Mouse (Mus musculus) right cerebral cortex, postnatal 4 days (tissue): Measurements from ENCODE around the gene Ptprk.

ENCODE experiments used
- DNase-seq: peaks from one replicate; pipeline ENCODE4 v3.0.0-alpha.2; 2022

Gene Ptprk

DNA sequence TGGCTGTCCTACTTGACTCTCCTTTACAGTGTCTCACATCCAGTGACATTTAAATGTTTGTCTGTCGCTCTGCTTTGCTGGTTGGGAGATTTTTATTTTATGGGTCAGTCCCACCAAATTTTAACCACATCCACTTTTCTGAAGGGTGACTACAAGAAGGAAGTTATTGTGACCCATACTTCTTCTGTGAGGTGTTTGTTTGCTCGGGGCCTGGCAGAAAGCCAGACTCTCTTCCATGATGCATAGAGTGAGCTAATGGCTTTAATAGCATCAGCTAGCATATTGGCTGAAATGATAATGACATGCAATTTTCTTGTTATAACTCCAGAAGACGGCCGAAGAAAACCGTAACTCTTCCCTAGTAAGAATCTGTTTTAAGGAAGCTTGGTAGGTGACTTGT is 119.0 kb downstream of the Ptprk start:
- no peak for DNase-seq

DNA sequence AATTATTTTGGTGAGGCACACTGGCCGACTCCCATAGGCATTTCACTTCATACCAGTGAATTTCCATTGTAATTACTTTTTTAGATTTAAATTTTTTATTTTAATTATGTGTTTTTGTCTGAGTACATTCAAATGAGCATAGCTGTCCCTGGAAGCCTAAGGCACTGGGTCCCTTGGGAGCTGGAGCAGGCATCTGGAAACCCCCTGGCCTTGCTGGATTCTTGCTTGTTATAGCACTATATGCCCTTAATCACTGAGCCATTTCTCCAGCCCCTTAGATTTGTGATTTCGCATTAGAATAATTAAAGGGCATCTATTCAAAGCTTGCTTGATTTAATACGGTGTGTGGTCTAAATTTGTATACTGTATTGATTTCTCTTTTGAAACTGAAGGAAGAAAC is 126.0 kb downstream of the Ptprk start:
- no peak for DNase-seq

DNA sequence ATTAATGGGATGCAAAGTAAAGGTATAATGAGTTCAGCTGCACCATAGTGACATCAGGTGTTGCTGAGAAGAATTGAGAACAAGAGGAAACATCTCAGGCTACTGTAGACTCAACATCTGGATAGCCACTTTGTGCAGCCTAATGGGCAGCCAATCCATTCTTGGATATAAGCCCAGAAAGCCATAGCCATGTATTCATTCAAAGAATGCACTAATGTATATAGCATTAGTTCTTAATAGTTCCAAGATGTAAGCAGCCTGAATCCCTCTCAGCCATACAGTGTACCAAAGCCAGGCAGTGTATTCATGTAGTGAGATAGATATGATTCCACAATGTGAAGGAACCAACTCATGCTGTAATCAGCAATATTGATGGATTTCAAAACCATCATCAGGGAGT is 134.8 kb downstream of the Ptprk start:
- DNase-seq: no peak

DNA sequence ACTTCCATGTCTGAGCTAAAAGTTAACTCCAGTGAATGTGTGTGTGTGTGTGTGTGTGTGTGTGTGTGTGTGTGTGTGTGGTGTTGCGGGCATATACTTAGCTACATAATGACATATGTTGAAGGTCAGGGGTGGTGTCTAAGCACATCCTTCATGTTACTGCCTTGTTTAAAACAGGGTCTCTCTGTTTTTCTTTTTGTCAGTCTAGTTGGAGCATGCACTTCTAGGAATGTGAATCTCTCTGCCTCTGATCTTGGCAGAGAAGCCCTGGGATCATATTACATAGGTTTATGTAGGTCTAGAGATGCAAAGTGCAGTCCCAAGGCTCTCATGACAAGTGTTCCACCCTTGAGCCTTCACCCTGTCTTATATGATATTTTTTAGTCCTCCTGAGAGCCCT is 137.5 kb downstream of the Ptprk start:
- DNase-seq: no peak

DNA sequence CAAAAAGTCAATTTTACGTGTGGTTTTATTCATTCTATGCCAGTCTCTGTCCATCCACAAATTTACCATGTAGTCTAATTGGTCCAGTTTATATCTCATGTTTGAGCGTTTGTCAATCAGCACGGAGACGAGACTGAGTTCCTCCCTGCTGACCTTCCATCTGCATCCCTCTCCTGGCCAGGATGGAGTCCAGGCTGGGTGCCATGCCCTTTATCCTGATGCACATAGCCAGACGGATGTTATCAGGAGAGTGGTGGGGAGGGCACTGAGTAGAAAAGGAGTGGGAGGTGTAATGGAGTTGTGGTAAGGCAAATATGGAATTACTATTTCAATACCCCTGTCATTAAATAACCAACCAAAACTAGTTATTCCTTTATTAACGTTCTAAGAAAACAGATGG is 140.5 kb downstream of the Ptprk start:
- DNase-seq: no peak

DNA sequence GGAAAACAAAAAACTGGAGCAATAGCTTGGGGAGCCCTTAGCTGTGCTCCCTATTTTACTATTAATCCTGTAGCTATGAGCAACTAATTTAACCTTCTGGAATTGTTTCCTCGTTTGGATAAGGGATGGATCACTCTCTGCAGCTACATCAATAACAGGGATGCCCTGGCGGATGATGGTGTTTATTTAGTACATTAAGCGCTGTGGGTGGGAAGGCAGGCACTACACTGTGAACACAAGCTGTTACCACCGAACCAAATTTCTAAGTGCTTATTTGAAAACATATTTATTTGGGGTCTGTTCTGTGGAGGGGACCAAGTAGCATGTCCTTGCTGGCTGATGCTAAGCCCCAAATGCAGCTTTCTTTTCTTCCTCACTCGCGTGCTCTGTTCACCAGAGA is 149.0 kb downstream of the Ptprk start:
- DNase-seq: no peak

DNA sequence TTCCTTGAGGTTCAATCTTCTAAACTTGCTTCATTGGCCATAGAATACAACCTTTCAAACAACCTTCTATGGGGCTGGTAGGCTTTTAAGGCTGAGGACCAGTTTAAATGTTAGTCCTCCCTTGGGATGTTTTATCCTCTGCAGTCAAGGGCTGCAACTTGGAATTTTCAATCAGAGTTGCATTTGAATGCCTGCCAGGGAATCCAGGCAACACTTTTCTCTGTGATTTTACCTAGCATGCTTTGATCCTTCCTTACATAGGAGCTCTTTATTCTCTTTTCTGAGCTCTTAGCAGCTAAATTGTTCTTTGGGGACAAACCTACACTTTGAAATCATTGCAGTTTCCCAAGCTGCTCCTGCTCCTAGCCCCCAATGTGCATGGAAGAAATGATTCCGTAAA is 149.8 kb downstream of the Ptprk start:
- DNase-seq: no peak

DNA sequence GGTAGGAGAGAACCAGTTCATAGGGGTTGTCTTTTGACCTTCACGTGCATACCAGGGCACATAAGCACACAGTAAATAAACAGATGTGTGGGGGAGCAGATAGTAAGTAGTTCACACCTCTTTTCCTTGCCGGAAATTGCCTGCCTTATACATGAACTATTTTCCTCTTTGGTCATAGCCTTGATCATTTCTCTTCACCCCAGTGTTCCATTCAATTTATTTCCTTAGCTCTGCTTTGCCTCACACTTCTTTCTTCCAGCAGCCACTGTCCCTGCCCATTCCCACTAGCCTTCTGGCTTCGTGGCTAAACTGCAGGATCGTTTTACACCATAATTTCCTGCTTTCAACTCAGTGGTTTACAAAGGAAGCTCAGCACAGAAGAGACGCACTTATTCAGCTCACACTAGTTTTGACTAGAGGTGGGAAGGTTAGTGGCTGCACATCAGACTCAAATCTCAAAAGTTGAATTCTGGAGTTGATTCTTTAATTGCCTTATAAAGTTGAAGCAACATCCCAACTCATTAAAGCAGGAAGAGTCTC is 151.0 kb downstream of the Ptprk start:
- no peak for DNase-seq

DNA sequence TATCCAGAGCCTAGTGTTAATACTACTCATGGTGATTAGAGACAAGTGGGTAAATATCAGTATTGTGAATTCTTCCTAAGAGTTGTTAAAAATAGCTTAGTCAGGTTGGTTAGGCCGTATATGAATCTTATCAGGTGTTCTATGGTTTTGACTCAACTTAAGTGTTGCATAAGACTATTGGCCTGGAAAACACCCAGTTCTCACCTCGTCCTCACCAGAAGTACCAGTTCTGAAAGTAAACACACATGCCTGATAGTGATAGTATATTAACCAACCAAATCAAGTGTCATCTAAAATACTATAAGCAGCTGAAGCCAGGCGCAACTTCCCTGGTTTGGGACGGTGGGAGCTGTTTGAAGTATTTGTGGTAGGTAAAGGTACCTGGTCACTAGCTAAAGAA is 153.1 kb downstream of the Ptprk start:
- no peak for DNase-seq

DNA sequence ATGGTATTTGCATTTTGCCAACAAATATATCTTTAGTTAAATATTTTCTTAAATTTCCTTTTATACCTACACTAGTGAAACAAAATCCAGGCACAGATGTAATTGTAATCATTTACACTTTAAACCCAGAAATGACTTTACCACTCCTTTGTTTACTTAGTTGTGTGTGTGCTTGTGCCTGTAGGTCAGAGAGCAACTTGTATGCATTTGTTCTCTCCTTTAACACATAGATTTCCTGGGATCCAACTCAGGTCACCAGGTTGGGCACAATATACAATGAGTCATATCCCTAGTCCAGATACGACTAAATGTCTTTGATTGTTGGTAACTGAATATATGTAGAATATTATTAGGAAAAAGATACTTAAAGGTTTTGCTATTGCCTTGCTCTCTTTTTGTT is 153.6 kb downstream of the Ptprk start:
- no peak for DNase-seq

DNA sequence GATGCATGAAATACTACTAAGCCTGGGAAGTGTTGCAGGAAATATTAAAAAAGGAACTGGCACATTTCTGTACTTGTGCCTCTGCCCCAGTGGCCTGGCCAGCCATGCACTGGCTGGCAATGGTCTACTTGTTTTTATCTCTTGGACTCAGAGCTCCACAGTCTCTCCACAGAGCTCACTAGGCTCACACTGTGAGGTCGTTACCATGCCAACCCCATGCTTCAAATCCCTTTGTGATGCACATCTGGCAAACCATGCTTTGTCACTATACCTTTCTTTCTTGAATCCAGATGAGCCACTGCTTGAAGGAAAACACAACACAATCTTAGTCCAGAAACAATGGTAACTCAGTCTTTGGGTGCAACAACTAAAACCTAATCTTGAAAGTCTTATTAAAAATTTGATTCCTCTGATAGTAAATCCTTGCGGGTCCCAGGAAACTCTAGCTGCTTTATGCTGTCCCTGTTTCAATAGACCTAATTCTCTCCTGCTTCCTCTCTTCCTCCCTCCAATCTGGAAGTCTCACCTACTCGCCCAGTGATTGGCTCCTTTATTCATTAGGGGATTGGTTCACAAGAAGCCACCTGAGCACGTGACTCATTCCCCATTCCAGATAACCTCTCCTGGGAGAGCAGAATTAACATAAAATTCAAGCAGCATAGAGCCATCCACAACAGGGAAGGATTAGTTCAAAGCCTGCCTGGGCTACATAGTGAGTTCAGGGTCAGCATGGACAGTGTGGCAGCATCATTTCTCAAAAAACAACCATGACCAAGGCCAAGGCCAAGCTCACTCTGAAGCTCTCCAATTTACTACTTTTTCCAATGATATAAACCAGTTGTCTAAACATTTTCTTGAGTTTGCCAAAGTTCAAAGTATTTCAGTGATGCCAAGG is 157.9 kb downstream of the Ptprk start:
- no peak for DNase-seq

DNA sequence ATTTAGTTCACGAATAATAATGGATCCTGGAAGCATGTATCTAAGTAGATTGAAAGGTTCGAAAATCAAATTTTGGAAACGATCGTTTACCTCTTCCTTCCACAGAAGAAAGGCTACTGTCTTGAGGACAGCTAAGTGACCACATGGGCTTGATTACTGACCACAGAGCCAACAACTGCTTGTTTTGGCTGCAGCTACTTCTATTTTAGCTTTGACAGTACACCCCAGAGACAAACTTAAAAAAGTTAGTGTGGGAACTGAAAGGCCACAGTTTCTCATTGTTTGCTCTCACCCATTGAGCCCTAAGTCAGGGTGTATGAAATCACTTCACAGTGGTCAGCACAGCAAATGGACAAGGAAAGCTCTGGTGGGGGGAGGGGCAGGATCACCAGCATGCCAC is 174.4 kb downstream of the Ptprk start:
- no peak for DNase-seq

DNA sequence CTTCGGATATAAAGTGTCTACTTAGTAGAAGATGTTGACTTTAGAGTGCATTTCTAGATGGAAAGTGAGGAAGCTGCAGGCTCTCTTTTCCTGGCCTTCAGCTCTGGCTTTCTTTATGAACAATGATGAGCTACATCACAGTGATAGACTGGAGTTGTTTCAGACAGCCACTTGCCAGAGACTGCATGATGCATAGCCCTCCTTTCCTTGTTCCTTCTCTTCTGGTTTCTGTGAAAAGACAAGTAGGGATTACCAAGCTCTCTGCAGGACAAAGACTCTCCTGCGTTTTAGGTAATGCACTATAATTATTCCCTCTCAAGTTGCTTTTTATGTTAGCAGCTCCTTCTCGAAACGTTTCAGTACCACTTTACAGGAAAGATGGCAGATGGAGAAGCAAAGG is 176.8 kb downstream of the Ptprk start:
- no peak for DNase-seq

DNA sequence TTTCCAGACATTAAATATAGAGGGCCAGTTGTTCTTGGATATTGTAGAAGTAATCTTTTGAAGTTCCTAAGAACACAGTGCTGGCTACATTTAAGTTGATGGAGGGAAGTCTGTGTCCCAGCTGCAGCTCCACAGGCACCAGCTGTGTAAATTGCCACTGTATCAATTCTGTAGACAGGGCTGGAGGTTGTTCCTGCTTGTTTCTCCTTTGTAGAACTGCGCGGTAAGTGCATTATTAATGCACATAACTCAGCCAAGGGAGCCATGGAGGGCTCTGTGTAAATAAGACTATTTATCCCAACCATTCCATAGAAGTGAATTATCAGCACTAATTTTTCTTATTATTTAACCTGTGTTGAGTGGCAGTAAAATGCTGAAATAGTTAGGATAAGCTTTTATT is 186.0 kb downstream of the Ptprk start:
- DNase-seq: no peak

DNA sequence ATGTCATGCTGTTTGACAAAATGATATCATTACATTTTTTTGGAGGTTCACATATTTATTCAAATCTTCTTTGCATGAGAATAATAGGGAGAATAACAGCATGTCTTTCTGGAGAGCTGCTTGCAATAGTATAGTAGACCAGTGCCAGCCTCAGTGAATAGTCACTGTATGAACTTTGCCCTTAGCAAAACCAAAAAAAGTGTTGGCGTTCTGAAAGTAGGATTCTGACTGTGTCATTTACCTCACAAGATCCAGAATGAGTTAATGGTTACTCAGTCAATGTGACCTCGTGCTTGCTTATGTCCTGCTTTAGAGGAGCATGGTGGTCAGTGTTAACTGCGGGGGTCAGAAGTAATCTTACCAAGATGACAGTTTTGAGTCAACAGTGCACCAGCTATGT is 187.5 kb downstream of the Ptprk start:
- DNase-seq: no peak

DNA sequence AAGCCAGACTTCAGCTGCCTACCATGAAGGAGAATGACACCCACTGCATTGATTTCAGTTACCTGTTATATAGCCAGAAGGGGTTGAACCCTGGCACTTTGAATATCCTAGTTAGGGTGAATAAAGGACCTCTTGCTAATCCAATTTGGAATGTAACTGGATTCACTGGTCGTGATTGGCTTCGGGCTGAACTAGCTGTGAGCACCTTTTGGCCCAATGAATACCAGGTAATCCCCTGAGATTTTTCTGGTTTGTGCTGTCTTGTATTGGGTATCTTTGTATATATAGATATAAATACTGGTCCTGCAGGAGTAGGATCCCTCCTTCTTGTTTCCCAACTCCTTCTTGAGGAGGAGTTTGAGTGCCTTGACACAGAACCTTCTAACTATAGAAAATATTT is 188.9 kb downstream of the Ptprk start:
- no peak for DNase-seq

DNA sequence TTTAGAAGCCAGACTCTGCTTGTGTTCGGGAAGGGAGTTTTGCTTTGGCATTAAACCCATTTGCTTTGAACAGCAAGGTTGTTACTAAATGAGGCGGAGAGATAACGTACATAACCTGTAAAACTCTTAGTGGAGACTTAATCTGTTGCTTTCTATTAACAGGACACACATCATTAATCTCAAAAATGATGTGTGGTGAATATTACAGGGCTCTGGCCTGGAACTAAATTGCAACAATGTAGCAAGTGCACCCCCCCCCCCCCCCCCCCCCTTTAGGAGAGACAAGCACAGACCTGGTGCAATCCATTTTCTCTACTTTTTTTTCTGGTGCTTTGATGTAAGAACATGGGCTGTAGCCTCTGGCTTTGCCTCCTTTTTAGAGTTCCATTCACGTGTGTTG is 195.7 kb downstream of the Ptprk start:
- no peak for DNase-seq

DNA sequence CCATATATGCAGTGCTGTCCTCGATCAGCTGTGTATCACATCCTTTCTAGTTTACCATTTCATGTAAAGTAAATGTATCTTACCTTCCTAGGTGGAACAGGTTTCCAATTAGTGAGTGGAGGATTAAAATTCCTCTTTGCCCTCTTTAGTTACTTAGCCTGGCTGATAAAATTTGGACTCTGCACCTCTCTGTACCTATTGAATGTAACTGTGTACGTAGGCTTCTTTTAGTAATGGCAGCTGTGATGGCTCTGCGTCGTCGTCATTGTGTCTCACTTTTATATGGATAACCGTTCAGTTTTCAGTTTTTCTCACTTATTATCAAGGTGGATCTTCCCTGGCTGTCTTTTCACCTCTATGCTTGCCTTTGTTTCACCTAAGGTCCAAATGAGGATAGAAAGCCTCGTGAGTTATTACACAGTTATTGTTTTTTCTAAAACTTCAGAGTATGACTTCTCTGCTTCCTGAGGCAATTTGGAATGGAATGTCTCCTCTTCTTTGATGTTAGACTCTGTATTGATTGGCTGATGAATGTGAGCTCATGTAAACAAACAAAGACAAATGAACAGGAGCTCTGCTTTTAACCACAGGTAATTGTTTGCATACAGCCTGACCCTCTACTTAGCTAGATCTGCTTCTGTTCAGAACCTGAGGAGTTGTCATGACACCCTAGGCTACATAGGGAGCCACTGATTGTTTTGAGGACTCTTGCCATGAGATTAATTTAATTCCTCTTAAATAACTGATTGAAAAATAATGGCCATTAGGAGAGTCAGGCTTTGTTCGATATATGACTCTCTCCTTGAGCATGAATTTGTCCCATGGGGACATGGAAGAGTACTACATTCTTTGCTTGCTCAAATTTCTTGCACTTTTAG is 197.3 kb downstream of the Ptprk start:
- no peak for DNase-seq

DNA sequence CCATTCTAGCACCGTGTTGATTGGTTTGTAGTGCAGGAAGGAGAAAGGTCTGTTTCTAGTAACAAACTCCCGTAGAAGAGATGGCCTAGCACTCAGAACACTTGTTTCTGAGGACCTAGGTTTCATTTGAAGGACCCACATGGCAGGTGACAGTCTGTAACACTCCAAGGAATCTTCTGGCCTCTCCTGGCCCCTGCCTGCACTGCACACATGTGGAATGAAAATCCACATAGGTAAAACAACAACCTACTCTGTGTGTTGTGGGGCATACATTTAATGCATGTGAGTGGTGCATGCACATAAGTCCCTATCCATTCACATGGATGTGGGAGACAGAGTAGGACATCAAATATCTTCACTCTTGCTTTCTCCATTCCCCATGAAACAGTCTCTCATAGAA is 204.1 kb downstream of the Ptprk start:
- DNase-seq: no peak

DNA sequence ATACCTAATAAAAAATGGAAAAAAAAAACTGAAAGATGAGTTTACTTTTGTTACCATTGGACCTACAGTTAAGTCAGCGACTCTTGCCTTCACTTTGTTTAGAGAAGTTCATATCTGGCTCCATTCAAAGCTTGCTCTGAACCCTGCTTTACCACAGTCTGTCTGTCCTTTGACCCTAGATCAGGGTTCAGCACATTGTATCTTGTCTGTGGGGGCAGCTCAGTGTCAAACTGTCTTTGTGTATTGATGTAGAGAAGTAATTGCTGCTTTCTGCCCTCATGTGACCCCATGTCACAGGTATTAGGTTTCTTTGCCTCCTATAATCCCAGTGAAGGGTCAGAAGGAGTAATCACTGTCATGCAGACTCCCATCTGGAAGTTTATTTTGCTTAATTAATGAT is 222.9 kb downstream of the Ptprk start:
- DNase-seq: no peak

DNA sequence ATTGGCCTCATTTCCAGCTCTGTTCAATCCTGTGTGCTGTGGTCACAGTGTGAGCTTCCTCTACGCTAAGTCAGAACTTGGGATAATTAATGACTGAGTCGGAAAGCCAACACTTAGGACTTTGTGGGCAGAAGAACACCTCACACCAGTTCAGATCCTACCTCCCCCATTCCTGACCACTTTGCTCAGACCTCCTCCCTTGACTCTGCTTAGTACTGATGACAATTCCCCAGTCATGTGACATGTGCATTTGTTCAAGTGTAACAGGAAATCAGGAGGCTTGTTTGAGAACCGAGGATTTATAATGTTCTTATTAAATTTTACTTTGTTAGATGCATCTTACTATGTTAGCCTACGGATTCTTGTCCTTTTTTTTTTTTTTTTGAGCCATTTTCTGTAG is 224.6 kb downstream of the Ptprk start:
- DNase-seq: no peak

DNA sequence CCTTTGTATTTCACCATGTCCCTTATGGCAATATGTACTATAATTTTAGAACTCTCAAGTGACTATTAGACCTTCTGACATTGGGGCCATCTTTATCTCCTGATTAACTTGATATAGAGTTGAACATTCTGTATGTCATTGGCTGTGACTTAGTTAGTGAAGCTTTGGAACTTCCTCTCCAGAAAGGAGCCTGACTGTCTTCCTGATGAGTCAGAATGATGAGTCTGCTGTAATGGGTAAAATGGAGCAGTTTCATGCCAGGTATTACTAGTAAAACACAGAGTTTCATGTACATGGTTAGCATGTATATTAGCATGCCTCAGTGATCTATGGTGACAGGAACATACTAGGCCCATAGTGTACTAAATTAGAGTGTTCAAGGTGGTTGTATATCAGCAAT is 229.2 kb downstream of the Ptprk start:
- DNase-seq: no peak

DNA sequence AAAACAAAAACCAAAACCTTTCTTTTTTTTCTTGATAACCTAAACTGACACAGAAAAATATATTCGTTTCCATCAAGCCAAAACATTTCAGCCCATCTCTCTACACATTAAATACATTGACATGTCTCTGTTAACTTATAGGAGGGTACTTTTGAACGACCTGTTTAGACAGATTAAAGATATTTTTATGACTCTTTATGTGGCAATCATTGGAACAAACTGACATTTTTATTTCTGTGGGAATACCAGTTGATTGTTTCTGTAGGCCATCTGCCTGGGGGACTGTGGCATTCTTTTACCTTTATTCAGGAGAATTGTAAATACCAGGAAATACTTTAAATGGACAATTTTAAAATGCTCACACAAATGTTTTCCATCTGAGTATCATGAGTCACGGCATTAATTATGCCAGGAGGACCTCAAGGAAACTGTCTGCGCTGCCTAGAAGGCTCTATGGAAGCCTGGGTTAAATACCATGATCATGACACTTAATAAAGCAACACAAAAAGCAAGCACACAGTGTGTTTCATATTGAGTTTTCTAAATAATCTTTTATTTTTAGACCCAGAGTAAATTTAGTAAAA is 229.8 kb downstream of the Ptprk start:
- no peak for DNase-seq
